Mouse (Mus musculus): Measurements from ENCODE around the gene Bst2.

- no peak for TF ChIP-seq CTCF (IDR thresholded peaks at IDR 0.05; ENCODE audit: borderline replicate concordance, extremely low read depth, insufficient read depth, insufficient read length)
- TF ChIP-seq POLR2A (IDR thresholded peaks at IDR 0.05; ENCODE audit: borderline replicate concordance, extremely low read depth, insufficient read depth, insufficient read length, poor library complexity, severe bottlenecking) = no peak
Measured at GRCm38 (mm10) chr8:71554644-71555043, 17.4 kb upstream of the Bst2 start.

Measured in brain, embryonic 14.5 days (tissue).